Mouse (Mus musculus) retina, embryonic 14.5 days (tissue): ENCODE results near the gene Znrf4.

ENCODE experiments used
- DNase-seq: peaks from one replicate; pipeline ENCODE4 v3.0.0-alpha.2; 2015; ENCODE audit warnings: low spot score

Znrf4 gene

DNA sequence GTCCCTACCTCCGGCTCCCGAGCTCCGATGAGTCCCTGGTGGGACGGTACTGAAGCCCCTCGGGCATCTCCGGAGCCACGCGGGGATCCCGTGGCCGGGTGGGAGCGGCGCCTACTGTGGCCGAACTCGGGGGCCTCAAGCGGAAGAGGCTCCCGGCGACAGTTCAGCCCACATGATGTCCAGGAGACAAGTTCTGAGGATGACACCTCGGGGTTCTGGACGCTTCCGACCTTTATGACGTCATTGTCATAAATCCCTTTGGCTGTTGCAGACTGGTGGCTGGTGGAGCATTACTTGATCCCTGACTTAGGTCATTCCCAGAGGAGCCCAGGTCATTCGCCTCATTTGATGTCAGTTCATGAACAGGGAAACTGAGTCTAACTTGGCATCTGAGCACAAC, at the start of gene Znrf4:
Znrf4 (minus strand) TSS at position 122 of the 400 bp plus-strand sequence.
- no peak for DNase-seq

GRCm38 (mm10) chr17:56561866-56562265, 49.6 kb upstream of the Znrf4 start:
- no peak for DNase-seq

DNA sequence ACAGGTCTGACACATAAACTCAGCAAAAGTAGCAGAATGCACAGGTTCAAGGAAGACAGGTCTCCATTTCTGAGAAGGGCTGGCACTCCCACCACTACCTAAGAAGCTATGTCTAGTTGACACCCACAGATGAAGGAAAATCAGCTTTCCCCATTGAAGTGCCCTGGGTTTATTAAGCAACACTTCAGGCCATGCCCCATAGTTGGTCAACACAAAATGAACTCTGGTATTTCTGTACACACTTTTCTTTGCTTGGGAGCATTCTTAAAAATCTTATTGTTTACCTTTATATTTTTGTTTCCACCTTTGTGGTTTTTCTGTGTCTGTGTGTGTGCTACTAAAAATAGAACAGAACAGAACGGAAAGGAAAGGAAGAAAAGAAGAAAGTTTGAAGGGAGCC, 47.9 kb upstream of the Znrf4 start:
- DNase-seq, result no peak

GRCm38 (mm10) chr17:56559386-56559785, 47.2 kb upstream of the Znrf4 start:
- no peak for DNase-seq

DNA sequence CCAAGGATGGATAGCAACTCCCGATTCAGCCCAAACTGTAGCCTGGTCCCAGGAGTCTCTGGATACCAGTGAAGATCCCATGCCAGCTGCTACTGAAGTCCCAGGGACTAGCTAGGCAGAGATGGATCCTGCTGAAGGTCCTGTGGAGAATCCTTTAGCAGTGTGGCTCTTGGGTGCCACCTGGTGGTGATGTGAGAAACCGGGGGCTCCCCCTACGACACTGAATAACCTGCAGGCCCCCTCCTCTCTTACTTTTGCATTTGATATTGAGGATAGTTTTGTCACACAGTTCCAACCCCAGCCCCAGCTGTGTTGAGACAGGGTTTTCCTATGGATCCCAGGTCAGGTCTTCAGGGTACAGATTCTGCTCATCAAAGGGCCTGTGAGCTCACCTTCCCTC, 46.2 kb upstream of the Znrf4 start:
- peak; percentile 91 for DNase-seq

DNA sequence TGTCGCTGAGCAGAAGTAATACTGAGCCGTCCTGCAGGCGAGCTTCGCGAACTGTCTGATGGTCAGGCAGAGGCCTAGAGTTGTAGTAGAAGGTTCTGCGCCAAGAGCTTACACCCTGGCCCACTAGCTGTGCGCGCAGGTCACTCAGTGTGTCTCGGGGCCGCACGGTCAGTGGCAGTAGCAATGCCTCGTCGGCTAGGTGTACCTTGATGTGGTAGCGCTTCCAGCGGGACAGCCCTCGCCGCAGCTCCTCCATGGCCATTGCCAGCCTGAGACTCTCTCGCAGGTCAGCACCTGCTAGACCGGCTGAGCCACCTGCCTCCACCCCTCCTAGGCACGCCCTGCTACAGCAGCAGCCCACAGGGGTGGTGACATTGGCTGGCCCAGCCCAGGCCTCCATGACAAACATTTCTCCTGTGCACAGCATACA, 41.9 kb upstream of the Znrf4 start, which contains the start of gene Gm20219:
Gm20219 (minus strand) TSS at position 266 of the 430 bp plus-strand sequence.
- DNase-seq, result no peak

- peak; percentile 81 for DNase-seq
These were observed 40.6 kb upstream of the Znrf4 start for GRCm38 (mm10) chr17:56552781-56553363.

GRCm38 (mm10) chr17:56551841-56552581, 39.8 kb upstream of the Znrf4 start:
- no peak for DNase-seq

- no peak for DNase-seq
These were observed 38.7 kb upstream of the Znrf4 start for GRCm38 (mm10) chr17:56550784-56551475.

- no peak for DNase-seq
These were observed 36.4 kb upstream of the Znrf4 start for GRCm38 (mm10) chr17:56548605-56549105.

- DNase-seq, result no peak
These were observed 35.8 kb upstream of the Znrf4 start for GRCm38 (mm10) chr17:56547846-56548604.

DNA sequence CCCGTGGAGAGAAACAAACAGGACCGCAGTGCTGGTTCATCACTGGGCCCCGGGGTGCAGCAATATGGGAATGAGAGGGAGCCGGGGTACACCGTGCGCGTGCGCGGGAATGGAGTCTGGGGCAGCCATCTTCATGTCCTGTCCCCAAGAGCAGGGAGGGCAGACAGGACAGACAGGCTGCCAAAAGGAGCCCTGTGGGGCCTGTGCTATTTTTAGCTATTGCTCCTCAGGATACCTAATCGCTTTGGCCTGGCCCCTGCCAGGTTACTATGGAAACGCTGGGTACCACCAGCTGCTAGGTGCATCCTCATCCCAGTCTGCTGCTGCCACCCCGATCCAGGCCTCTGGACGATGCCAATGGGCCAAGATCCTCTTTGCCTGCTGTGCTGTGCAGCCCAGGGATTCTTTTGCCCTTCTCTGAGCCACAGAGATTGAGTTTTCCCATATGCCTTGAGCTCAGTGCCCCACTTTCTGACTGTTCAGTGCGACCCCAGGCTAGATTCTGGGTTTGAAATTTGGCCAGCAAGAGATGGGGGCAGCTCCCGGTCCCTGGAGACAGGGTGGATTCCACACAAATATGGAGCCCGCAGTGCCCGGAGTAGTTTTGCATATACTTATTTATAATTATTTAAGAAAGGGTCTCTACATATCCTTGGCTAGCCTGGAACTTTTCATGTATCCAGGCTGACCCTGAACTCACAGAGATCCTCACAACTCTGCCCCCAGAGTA, 35.0 kb upstream of the Znrf4 start:
- peak; percentile 50 for DNase-seq

- no peak for DNase-seq
These were observed 34.3 kb upstream of the Znrf4 start for GRCm38 (mm10) chr17:56546576-56546975.

DNA sequence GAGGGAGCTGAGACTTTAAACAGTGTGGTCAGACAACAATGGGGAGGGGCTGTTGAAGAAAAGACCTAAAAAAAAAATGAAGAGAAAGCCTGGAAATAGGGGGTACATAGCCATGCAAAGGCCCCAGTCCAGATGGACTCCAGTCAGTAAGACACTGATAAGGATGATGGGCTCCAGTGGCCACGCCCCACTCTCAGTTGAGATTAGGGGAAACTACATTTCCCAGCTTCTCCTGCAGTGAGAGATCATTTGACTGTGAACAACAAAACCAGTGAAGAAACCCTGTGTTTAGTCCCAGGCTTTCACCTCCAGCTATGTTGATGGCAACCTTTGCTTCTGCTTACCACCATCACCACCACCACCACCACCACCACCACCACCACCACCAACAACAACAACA, 33.7 kb upstream of the Znrf4 start:
- no peak for DNase-seq

GRCm38 (mm10) chr17:56544699-56545387, 32.6 kb upstream of the Znrf4 start:
- no peak for DNase-seq

GRCm38 (mm10) chr17:56543684-56544224, 31.5 kb upstream of the Znrf4 start:
- DNase-seq, result no peak

DNA sequence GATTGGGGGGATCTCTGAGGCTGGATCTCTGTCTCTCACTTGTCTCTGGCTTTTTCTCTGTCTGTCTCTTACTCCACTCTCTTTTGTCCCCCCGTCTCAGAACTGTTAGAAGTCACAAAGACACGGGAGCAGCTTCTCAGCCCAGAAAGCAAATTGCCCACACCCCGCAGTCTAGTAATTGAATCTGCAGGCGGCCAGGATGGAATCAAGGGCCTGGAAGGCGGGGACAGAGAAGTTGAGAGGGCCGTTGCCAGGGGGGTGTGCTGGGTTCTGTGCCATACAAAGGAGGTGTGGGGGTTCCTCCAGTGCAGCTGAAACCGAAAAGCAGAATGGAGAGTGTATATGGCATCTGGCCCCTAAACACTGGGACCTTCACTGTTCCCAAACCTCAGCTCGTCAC, 30.5 kb upstream of the Znrf4 start:
- DNase-seq, result no peak

GRCm38 (mm10) chr17:56540562-56540975, 28.3 kb upstream of the Znrf4 start:
- no peak for DNase-seq

DNA sequence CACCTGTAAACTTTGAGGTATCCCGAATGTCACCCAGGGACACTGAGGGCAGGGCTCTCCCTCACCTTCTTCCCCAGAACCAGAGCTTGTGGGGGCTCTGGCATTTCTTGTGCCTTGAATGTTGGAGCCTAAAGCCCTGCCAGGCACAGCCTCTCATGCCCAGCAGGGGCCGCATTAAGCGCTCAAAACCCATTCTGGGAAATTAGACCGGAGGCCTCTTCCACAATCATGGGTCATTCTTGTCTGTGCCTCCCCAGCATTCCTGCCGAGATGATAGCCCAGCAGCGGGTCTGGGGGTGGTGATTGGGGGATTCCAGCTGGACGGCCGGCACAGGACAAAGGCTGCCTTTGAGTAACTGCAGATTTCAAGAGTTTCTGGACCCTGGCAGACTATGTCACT, 25.7 kb upstream of the Znrf4 start:
- peak; percentile 78 for DNase-seq

- DNase-seq, result no peak
These were observed 24.6 kb upstream of the Znrf4 start for GRCm38 (mm10) chr17:56536874-56537273.
